Mouse (Mus musculus): ENCODE data around the gene Jmjd6.
A peak's percentile ranks its signal among the peaks of the same experiment; 100 is the strongest.

Jmjd6 gene

DNA sequence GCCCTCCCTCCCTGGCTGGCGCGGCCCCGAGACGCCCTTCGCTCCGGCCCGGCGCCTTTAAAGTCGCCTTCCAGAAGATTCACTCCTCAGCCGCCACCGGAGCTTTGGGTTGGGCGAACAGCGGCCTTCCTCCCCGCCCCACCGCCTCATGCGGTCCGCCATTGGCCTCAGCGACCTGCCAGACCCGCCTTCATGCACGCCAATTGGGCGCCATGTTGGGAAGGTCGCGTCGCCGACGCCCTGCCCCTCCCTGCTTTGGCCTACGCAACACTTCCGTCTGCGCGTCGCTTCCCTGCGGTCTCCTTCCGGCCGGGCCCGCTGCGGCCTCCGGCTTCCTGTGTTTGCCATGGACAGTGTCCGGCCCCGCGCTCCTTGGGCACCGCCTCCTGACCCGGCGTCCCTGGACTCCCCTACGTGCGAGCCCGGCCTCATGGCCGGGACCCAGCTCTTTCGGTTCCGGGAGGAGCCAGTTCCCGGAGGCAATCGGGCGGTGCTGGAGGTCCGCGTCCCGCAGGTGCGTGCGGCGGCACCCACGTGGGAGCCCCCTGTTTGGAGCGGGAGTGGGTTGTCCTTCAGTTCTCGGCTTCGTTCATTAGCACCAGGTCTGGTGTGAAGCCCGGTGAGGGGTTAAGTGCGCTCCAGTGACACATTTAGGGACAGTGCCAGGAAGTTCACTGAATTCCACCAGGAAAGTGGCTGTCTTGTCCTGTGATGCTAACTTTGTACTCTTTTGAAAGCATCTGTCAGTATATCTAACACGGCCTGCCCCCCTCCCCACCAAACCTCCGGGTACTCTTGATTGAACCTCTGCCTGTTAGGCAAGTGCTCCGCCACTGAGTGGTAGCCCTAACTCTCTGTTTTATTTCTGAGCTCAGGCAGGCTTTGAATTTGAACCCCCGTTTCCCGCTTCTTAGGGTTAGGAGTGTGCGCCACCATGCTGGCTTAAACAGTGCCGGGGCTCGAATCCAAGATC, at the start of gene Jmjd6, which contains the start of gene Mettl23:
Gene Jmjd6 (minus strand): TSS at position 189 of the 973 bp plus-strand sequence.
Gene Mettl23 (plus strand): TSS at position 18 of the 973 bp plus-strand sequence.
- DNase-seq, result peak; percentile 95

DNA sequence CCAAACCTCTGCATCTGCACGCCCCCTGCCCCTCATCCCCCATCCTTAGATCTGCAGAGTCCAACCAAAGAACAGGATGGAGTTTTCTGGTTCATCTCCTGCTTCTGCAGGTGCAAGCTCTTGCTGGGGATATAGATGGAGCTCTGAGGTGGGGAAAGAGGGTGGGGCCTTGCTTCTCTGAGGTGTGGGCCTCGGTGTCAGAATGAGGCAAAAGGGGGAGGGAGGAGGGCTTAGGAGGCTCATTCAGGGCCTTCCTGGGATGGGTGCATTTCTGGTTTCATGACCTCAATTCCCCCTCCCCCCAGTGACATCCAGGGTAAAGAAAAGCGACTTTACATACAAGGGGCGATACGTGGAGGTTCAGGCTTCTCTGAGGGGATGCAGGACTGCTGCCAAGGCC, 43.9 kb upstream of the Jmjd6 start:
- no peak for DNase-seq

DNA sequence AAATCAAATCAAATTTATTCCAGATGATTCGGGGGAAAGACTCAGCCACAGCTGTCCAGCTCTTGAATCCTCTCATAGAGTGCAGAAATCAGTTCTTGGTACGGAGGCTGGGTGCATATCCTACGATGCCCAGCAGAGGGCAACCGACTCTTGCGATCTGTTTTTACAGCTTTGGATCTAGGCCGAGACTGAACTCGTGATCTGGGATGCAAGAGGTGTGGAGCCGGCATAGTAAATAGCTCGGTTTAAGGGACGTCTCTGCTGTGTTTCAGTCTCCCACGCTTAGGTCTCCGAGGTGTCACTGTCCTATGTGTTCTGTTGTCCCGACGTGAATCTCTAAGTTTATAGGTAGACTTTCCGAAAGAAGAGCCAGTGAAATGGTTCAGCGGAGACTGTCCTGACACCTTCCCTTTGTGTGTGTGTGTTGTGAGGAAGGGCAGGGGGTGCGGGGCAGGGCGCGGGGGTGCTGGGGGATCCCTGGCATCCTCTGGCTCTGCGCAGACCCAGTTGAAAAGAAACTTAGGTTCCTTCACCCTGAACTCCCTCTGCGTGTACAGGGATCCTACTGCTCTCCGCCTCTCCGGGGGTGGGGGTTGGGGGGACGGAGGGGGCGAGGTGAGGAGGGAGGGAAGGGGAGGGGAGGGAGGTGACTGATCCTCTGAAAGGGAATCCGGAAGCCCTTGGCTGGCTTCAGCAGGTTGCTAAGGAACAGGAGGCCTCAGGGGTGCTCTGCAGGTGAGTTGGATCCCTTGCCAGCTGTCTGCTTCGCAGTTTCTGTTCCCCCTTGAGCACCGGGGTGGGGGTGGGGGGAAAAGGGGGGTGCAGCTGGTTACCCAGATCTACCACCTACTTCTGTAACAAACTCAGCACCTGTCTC, 42.3 kb upstream of the Jmjd6 start:
- DNase-seq, result peak; percentile 80

DNA sequence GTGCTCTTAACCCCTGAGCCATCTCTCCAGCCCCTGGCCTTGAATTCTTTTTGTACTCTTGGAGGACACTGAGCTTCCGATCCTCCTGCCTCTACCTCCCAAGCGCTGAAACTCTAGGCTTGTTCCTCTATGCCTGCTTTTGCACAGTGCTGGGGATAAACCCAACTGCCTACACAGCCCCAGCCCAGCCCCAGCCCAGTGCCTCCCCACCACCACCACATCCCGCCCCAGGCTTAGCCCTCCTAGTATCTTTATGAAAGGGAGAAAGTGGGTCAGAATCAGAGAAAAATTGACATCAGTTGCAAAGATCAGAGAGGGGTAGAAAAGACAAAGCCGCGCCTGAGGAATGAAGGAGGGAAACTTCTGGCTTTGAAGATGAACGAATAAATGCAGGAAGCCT, 40.8 kb upstream of the Jmjd6 start:
- no peak for DNase-seq

DNA sequence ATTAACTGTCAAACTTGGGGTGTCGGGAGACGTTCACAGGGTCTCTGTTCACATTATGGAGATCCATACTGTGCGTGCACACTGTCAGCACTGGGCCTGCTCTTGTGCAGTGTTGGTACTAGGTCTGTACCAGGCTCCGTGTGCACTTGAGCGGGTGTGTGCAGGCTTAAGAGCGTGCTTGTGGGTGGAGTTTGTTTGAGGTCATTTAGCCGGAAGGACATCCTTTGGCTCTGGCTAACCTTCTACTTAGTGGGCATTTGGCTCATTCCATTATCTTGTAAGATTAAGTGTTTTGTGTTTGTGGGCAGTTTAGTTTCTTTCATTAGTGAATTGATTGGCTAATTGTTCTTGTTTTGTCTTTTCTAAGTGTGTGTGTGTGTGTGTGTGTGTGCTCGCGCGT, 39.2 kb upstream of the Jmjd6 start:
- no peak for DNase-seq

DNA sequence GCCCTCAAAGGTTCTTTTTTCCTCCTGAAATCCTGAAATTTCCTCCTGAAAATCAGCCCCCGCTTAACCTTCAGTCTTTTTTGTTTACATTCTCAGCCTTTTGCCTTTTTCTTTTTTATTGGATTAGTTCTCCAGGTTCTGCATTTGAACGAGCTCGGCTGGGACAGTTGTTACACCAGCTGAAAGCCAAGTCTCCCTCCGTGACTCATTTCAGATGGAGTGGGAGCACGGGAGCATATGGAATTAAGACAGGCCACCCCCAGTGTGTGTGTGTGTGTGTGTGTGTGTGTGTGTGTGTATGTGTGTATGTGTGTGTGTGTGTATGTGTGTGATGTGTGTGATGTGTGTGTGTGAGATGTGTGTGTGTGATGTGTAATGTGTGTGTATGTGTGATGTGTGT, 38.2 kb upstream of the Jmjd6 start:
- no peak for DNase-seq

DNA sequence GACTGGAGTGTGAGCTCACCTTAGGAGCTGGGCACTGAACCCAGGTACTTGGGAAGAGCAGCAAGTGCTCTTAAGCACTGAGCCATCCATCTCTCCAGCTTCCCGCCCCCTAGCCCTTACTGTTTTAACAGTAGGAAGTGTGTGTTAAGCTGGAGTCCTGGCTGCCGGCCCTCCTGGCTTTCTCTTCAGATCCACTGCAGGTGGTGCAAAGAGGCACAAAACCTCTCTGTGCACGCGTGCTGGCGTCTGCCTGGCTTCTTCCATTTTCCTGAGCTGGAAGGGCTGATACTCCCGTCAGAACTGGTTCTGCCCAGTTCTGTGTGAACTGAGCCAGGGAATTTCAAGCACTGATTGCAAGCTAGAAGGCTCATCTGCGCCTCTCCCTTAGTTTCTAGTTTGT, 37.6 kb upstream of the Jmjd6 start:
- no peak for DNase-seq

DNA sequence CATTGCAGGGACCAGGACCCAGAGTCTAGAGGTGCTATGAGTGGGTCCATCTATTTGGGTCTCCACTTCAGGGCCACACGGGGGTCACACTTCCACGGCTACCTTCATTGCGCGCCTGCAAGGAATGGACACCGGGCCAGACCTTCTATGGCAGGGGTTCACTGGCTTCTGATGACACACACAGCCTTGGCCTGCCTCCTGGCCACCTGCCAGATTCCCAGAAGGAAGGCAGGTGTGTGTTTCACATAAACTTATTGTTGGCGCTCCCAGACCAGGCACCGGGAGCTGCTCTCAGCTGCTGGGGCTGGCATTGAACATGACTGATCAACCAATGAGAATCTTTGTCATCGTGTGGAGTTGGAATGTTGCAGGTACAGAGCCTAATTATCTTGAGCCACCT, 35.2 kb upstream of the Jmjd6 start:
- DNase-seq, result no peak

DNA sequence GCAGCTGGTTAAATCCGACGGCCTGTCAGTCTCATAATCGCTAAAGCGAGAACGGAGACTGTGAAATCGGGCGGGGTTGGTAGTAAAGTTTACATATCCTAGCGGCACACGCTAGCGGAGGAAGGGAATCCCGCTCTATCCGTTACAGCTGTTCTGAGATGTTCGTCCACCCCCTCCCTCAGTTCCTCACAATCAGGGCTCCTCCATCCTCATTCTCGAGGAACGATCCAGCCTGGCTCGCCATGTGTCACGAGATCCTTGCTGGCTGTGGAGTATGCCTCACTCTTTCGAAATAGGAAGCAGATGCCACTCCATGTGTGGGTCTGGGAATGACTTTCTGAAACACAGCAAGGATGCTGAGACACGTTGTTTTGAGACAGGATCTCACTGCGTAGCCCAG, 30.7 kb upstream of the Jmjd6 start:
- DNase-seq, result no peak

DNA sequence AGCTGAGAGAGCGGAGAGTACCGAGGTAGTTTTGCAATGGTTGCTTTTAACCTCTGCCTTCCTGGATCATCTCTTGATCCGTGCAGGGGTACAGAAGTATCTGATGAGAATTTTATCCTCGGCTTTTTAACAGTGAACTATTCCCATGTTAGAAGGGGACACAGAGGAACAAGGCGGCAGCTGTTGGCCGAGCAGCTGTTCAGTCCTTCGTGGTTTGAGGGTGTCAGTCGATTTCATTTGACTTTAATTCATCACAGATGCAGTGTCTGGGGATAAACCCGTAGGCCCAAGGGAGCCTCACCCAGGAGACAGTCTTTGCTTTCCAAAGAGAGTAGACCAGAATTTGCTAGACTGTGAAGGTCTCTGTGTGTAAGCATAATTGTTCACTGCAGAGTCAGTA, 28.3 kb upstream of the Jmjd6 start:
- DNase-seq, result no peak

DNA sequence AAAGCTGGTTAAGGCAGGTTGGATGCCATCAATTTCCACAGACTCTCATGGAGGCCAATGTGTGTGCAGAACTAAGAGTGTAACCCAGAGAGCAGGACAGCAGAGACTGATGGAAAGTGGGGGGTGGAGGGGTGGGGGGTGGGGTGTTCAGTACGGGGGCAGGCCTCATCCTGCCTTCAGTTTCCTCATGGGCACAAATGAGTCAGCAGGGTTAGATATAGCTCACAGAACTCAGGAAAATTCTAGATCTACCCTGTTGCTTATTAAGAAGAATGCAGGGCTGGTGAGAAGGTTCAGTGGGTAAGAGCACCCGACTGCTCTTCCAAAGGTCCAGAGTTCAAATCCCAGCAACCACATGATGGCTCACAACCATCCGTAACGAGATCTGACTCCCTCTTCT, 26.4 kb upstream of the Jmjd6 start:
- DNase-seq, result no peak

DNA sequence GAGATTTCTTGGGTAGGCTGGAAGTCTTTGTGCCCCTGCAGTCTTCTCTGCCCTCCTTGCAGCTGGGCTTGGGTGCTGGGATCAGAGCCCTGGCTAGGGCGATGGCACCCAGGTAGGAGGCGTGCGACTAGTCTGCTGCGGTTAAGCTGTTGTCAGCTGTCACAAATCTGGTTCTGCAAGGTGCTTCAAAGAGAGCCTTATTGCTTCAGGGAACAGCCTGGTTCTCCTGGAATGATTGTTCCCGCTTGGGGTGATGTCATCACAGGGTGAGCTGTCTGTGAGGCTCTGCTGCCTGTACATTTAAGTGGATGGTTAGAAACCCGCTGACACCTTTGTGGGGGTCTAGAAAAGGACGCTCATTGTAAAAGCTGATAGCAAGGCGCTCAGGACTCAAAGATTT, 26.0 kb upstream of the Jmjd6 start:
- no peak for DNase-seq

DNA sequence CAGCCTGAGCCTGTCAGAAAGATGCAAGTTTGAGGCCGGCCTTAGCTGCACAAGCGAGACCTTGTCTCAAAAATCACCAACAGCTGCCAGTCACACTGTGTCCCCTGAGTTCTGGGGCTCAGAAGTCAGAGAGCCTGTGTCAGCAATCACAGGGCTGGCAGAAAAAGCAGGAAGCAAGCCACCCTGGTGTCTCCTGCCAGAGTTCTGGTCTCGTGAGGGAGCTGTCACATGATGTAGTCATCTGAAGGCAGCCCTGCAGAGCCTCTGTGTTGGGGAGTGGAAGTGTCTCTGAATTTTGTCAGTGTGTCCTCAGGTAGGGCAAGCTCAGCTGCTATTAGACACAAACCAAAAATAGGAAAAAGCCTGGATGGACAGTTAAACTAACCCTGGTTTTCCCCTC, 24.9 kb upstream of the Jmjd6 start:
- no peak for DNase-seq

DNA sequence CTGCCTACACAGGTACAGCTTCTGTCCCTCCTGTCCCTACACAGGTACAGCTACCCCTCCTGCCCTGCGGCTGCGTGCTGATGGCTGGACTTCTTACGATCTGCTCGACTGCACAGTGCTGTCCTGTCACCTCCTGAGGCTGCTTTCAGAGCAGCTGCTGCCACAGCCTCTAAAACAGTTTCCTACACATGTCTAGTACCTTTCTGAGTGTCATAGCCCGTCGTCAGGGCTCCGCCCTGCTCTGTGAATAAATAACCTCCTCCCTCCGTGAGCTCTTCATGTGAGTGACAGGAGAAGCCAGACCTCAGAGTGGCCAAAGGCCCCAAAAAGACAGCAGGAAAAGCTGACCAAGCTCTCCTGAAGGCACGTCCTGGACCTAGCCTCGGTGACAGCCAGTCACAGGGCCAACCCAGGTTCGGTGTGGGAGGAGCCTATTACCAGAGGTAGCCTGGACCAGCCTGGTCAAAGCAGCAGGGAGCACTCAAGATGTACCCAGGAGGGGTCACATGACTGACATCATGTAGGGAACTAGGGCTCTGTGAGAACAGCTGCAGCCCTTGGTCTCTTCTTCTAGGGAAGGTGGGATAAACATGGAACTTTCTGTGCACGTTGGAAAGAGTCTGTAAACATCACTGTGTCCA, 22.8 kb upstream of the Jmjd6 start:
- DNase-seq, result no peak

DNA sequence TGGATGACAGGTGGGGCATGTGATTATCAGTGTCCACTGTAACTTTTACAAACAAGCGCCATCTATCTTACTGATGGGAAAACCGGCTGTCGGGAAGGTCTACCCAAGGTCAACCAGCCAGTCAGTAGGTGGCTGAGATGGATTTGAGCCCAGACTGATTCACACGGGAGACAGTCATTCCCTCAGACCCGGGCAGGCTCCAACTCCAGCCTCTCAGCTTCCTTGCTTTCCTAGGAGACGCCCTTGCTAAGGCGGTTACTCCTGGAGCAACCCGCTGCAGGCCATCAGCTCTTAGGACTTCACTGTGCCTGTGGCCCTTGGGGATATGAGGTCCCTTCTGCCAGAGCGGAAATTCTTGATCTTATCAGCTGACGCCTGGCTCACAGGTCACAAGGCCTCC, 21.2 kb upstream of the Jmjd6 start:
- no peak for DNase-seq

DNA sequence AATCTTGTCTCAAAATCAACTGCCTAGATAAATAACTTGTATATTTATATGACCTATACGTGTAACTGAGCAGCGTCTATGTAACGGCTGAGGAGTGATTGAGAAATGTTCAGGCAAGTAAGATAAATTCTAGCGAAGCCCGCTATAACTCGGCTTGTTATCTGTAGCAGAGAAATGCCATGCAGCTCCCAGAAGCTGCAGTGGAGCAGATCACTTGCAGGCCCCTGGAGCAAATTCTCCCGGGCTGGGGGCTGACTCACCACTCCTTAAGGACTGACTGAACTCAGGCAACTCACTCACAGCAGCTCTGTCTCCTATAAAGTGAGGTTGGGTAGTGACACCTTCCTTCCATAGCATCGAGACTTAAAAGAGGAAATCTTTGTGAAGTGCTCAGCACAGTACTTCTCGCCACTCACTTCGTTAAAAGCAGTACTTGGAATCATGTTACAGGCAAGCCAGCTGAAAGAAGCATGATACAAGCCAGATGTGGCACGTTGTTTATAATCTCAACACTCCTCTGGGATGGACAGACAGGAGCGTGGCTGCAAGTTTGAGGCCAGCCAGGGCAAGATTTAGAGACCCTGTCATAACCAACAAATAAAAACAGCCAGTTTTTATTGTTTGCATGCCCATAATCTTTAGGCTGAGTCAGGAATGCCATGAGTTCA, 14.1 kb upstream of the Jmjd6 start:
- no peak for DNase-seq

DNA sequence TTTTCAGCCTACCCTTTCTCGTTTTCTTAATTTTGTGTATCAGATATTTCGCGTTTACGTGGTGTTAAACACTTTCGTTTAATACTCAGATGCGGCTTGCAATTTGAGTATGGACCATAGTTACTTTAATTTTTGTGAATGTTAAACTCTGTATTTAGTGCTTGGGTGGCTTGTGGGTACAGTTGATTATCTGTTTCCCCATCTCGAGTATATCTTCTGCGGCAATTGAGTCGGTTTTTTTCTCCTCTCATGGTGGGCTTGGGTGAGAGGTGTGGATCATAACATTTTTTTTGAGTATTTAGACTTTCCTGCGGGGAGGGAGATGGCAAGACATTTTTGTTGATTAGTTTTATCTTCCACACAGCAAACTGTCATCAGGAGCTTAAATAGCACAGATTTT, 11.0 kb upstream of the Jmjd6 start:
- DNase-seq, result no peak

DNA sequence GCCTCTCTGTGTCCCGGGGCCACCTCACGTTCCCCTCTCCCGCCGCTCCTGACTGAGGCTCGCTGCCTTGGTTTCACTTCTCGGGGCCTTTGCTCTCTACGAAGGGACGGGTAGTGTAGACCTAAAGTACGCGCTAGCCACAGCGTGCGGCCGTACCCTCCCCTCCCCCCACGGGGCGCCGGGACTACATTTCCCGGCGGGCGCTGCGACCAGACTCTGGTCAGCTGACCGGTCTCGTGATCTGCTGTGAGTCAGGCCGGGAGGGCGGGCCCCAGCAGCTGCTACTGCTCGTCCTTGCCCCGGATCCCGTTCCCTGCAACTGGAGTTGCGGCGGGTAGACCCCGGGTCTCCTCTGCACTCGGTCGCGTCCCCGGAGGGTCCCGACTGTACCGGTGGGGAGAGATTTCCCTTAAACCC, 10.3 kb upstream of the Jmjd6 start:
- peak; percentile 98 for DNase-seq

DNA sequence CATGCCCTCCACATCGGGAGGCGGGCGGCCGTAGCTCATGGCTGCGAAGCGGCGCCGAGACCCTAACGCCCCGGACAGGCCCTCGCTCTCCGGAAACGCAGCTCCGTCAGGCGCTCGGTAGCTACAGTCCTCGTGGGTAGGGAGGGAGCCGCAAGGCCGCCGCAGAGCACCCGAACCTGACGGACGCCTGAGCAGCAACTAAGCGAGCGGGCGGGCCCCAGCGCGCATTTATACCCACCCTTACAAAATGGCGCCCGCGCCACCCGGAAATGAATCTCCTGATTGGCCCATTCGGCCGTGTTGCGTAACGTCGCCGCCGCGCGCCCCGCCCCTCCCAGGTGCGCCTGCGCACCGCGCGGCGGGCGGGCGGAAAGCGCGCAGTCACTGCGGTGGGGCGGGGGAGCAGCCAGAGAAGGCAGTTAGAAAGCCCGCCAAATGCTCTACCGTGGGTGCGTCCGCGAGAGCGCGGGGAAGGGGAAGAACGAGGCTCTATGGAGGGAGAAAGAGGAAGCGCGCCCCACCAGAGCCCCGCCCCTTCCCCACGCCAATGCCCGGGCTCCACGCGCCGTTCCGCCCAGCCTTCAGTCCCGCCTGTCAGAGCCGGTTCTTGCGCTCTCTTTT, 9.8 kb upstream of the Jmjd6 start, which contains the start of gene Srsf2:
Gene Srsf2 (minus strand): TSS at position 204 of the 621 bp plus-strand sequence.
- DNase-seq, result peak; percentile 97

DNA sequence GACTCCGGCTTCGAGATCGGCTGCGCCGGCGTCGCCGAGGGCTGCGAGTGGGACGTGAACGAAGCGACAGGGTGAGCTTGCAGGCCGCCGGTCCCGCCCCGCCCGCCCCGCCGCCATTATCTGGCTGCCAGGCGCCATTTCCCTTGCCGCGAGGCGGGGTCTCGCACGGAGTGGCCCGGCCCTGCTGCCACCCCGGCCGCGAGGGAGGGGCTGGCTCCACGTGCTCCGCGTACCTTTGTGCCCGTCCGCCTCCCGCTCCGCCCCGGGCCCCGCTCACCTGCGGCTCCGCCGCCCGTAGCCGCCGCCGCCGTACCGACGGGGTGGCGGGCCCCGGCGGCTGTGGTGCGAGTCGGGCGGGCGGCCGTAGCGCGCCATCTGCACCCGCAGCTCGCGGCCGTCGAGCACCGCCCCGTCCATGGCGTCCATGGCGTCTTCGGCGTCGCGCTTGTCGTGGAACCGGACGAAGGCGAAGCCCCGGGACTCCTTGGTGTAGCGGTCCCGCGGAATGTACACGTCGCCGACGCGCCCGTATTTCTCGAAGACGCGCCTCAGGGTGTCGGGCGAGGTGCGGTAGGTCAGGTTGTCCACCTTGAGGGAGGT, 9.1 kb upstream of the Jmjd6 start, which contains the start of gene Mfsd11:
Gene Mfsd11 (plus strand): TSS at position 150 of the 600 bp plus-strand sequence.
- peak; percentile 72 for DNase-seq

DNA sequence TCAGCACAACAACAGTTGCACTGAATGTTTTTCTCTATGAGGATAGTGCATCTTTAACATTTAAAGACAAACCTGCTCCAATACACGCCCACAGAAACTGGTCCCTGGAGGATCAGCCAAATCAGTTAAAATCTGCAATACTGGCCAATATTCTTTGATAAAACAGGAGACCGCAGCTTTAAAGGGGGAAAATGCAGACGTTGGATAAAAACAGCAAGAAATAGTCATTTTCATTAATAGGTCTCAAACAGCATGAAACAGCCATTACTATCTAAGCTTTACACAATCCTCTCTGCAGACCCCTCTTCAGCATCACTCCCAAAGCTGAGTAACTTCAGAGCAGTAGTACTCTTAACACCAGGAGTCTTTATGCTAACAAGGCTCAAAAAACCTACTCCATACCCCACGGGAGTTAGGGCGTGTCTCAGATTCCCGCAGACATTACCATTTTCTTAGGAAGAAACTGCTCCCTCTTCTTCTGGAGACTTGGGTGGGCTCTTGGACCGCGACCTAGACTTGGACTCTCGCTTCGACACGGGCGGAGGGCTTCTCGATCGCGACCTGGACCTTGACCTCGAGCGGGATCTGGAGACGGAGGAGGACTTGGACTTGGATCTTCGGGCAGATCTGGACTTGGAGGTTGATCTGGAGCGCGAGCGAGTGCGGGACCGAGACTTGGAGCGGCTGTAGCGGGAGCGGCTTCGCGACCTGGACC, 8.5 kb upstream of the Jmjd6 start:
- DNase-seq, result peak; percentile 50

Measured in cerebellum, adult 8-10 months (tissue).